Mouse (Mus musculus) cerebellum, postnatal 14 days (tissue): Measurements from ENCODE around the gene Olfr214.
"Not testable (repeated sequence)": the region's sequence is repeated elsewhere in the genome, so short reads cannot be mapped to it uniquely, and the experiment has no call there.

Experiments
- DNase-seq, 2 experiments: peaks; one replicate each; pipeline ENCODE4 v3.0.0; 2021; ENCODE audit warnings: mixed read lengths in 2 of 2

Gene Olfr214

DNA sequence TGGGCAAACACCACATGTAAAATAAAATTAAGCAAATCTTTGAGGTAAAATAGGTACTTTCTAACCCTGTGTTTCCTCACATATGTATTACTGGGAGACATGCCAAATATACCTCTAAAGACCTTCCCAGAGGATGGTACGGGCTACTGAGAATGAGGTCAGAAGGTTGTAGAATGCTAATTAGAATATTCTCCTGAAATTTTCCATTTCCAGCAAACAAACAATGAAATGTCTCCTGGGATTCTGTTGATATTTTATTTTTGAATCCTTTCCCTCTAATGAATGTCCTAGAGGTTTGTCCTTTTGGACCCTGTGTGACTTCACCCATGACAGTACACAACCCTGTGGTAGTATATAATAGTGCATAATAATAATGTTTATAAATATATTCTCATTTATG lies at the start of gene Olfr214:
Olfr214 (plus strand) TSS at position 301 of the 400 bp plus-strand sequence.
- DNase-seq = no peak

DNA sequence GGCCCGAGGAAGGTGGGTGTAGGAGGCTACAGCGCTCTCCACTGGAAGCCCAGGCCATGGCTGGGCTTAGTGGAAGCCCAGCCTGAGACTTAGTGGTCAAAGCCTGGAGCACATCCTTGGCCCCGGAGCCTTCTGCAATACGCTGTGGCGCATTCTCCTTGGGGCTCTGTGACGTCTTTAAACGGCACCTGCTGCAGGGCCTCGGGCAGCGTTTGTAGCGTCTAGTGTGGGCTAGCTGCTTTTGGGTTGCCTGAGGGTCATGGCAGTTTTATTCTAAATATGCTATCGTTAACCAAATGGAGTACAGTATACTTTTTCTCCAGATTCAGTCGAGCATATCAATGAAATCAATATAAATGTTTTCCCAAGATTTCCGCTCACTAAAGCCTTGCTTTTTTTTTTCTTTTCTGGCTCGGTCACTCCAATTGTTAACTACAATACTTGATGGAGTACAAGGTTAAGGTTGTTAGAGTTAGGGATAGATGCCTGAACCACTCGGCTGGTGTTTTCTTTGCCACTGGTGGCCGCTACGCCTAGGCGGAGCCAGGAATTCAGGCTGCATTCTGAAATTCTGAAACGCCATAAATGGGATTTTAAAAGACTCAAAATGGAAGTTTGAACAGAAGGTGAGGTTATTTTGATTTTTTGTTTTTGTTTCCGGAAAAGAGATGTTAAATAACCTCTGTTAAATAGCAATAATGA lies 47.6 kb upstream of the Olfr214 start, which contains the start of gene Olfr212:
Olfr212 (plus strand) TSS at position 215 of the 702 bp plus-strand sequence.
- not testable (repeated sequence) for DNase-seq

DNA sequence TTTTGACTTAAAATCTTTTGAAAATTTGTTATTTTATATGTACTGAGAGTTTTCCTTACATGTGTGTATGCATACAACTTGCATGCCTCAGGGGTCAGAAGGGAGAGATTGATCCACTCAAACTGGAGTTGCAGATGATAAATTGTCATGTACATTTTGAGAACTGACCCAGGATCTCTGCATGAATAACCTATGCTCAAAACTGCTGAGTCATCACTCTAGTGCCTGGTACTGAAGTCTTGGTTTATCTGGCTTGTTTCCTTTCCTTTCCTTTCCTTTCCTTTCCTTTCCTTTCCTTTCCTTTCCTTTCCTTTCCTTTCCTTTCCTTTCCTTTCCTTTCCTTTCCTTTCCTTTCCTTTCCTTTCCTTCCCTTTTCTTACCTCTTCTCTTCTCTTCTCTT lies 39.2 kb upstream of the Olfr214 start:
- DNase-seq = no peak

DNA sequence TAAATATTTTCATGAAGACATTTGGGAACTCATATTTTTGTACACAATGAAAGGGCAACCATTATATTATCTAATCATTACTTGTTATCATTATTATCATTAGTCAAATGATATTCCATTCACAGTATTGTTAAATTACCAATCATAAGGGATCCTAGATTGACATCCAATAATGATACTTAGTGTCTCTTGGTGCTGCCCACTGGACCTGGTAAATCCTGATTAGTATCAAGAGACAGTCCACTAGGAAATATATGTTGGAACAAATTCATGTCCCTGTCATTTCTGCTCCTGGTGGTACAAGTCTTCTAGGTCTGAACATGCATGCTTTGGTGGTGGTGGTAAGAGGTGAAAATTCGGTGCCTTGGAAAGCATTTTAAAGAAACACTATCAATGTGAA lies 15.9 kb upstream of the Olfr214 start, which contains the start of gene Olfr213:
Olfr213 (plus strand) TSS at position 301 of the 400 bp plus-strand sequence.
- DNase-seq = no peak

DNA sequence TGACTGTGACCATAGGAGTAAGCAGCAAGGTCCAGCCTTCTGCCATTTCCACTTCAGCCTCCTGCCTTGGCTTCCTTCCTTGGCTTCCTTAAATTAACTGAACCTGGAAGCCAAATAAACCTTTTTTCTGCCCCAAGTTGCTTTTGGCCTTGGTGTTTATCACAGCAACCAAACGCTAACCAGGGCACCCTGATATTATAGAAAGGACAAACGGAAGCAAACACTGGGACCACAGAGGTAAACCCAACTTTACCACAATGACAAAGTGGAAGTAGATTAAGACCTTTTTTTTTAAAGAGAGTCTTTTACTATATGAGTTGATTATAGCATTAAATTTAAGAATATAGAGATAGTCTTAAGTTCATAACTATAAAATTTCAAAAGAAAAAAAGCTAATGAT lies 11.5 kb upstream of the Olfr214 start:
- no peak for DNase-seq

DNA sequence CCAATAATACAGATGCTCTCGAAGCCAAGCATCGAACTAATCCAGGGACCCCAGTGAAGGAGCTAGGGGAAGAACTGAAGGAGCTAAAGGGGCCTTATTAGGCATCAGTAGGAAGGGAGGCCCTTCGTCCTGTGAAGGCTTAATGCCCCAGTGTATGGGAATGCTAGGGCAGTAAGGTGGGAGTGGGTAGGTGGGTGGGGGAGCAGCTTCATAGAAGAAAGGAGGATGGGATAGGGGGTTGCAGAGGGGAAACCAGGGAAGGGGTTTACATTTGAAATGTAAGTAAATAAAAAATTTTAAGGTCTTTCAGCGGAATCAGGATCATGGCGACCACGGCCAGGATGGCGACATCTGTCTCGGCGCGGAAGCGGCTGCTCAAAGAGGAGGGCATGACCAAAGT lies 3.2 kb upstream of the Olfr214 start, which contains the start of gene Gm5580:
Gm5580 (plus strand) TSS at position 301 of the 400 bp plus-strand sequence.
- not testable (repeated sequence) for DNase-seq

DNA sequence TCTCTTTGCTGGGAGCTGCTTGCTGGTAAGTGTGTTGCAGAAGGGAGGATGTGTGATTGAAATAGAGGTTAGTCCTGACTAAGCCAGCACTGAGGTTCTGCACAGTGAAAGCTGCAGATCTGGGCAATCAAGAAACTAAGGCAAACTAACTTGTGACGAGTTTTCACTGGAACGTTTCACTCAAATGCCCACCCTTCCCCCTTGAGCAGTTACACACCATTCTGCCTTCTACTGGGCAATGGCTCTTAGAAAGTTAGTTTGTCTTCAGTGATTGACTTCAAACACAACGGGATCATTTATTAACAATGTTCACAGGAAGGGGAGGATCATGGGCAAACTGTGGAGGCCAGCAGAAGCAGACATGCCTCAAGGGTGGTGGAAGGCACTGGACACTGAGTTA lies 917 bp downstream of the Olfr214 start:
- DNase-seq = no peak

DNA sequence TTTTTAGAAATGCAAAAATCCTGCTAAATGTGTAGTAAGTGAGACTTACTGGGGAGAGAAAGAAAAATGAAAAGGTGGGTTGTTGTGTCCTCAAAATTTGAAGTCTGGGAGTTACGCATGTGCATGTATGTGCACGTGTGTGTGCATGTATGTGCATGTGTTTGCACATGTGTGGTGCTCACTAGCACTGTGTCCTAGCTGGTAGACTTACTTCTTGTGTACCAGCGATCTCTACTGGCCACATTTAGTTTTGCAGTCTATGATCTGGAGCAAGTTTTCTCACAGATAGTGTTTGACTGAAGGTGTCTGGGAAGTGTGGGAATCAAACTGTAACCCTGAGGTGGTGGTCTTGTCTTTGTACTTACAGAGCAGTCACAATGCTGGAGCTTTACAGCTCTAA lies 15.8 kb downstream of the Olfr214 start:
- peak; percentile 65 to 73 for DNase-seq

DNA sequence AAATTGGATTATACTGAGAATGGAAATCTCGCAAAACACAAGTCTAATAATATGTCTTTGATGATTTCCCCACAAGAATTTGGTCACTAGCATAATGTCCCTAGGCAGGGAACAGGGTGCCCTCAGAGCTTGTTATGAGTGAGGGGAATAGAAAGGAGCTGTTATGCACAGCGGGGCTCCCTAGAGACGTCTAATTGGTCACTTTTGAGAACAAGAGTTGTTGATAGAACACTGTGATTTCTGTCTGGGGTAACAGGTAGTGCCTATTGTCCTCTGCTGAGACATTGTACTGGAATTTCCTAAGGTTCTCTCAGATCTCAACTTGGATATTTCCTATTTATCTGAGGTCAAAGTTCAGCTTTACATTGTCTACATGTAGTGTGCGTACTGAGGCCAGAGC lies 30.1 kb downstream of the Olfr214 start, which contains the start of gene Olfr215:
Olfr215 (minus strand) TSS at position 101 of the 400 bp plus-strand sequence.
- DNase-seq = no peak

DNA sequence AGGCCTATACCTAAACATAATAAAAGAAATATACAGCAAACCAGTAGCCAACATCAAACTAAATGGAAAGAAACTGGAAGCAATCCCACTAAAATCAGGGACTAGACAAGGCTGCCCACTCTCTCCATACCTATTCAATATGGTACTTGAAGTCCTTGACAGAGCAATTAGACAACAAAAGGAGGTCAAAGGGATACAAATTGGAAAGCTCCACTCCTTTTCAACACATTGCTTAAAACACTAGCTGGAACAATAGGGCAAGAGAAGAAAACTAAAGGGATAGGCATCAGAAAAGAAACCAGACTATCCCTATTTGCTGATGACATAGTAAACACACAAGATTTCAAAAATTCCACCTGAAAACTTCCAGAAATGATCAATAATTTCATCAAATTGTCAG lies 46.9 kb downstream of the Olfr214 start:
- DNase-seq = not testable (repeated sequence)

DNA sequence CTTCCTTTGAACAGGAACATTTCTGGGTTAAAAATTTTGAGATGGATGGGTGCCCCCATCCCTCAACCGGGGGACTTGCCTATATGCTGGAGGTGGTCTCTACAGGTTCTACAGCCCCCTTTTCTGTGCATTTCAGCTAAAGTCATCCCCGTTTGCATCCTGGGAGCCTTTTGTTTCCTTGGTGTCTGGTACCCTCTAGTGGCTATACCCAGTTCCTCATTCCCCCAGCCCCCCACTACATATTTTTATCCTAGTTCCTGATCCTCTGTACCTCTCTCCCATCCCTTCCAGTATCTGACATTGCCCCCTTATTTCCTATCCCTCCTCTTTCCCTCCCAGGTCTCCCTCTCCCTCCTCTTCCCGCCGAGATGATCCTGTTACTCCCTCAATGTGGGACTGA lies 53.2 kb downstream of the Olfr214 start:
- no peak for DNase-seq
